8 mouse cellular contexts compared by ENCODE assay signal in the genomic region with DNA sequence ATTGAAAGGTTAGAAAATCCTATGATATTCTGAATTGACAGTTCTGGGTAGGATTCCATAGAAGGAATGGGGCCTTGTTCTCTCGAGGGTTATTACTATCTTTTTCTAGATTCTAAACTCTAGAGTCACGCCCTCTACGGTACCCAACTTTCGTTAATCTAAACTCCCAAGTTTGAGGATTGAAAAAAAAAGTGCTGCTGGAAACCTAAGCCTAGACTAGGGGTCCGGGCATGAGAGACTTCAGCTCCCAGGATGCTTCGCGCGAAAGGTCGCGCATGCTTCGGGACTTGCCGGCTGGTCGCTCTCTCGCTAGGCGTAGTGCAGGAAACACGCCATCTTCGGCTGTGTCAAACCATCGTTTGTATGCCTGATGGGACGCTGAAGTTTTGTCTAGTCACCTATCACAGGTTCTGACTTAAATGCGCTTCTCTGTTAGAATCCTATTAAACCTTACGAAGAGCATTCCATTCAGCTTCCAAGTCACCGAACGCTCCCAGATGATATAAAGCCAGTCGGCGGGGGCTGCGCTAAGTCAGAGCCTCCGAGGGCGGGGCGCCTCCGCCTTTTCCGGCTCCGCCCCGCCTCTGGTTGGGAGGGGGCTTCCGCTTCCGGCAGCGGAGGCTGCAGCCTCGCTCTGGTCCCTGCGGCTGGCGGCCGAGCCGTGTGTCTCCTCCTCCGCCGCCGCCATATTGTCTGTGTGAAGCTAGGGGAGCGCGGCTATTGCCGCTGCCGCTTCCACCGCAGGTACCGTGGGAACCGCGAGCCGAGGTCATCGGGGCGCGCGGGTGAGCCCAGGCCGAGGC. TPM values are rescaled to one million over a fixed set of nuclear protein-coding genes. Genes with fewer than 3 reads are reported as not detected.
A peak's percentile ranks its signal among the peaks of the same experiment; 100 is the strongest.
DNase-seq lines count a peak whose midpoint lies in the region; ATAC-seq and TF ChIP-seq lines count a peak whose summit lies in the region.

A gene (plus strand): TSS at position 592 of the 803 bp plus-strand sequence.

- no peaks in the 10 kb centered on the region for H3K9me3 ChIP-seq in embryonic facial prominence, embryonic 14.5 days (ENCODE audit: control insufficient read depth, low read length)
- no peaks in the 10 kb centered on the region for H3K9me3 ChIP-seq in limb, embryonic 14.5 days (ENCODE audit: control insufficient read depth, low read length)
- H3K9me3 ChIP-seq in midbrain, postnatal 0 days (ENCODE audit: low read length): no peaks in the 10 kb centered on the region

- H3K4me3 ChIP-seq in embryonic facial prominence, embryonic 14.5 days (ENCODE audit: low read depth, low read length): peak within 1 kb of the TSS; percentile 93
- H3K4me3 ChIP-seq in limb, embryonic 14.5 days (replicated peaks; ENCODE audit: low read length): peak within 1 kb of the TSS; percentile 92
- peak within 1 kb of the TSS; percentile 97 for H3K4me3 ChIP-seq in midbrain, postnatal 0 days (ENCODE audit: low read depth, low read length)

- peak within 1 kb of the TSS; percentile 98 for H3K27ac ChIP-seq in embryonic facial prominence, embryonic 14.5 days (replicated peaks; ENCODE audit: low read depth, low read length)
- peak within 1 kb of the TSS; percentile 97 for H3K27ac ChIP-seq in limb, embryonic 14.5 days (replicated peaks; ENCODE audit: low read depth, low read length)
- peak within 1 kb of the TSS; percentile 98 for H3K27ac ChIP-seq in midbrain, postnatal 0 days (ENCODE audit: low read depth, low read length)

- peaks cover 9% of the 10 kb centered on the region for H3K4me1 ChIP-seq in embryonic facial prominence, embryonic 14.5 days (ENCODE audit: control insufficient read depth, insufficient read depth, low read length)
- peaks cover 15% of the 10 kb centered on the region for H3K4me1 ChIP-seq in limb, embryonic 14.5 days (ENCODE audit: control insufficient read depth, insufficient read depth, low read length)
- H3K4me1 ChIP-seq in midbrain, postnatal 0 days (ENCODE audit: insufficient read depth, low read length): peaks cover 7% of the 10 kb centered on the region; the same call in 1 of the 2 replicates

- peak within 1 kb of the TSS; percentile 78 for H3K4me2 ChIP-seq in embryonic facial prominence, embryonic 14.5 days (ENCODE audit: low read depth, low read length)
- peak within 1 kb of the TSS; percentile 67 for H3K4me2 ChIP-seq in limb, embryonic 14.5 days (replicated peaks; ENCODE audit: low read depth, low read length, severe bottlenecking)
- H3K4me2 ChIP-seq in midbrain, postnatal 0 days (ENCODE audit: low read depth, low read length, poor library complexity, severe bottlenecking): peak within 1 kb of the TSS; percentile 66

- TF ChIP-seq POLR2A in limb, embryonic 14.5 days (IDR thresholded peaks at IDR 0.05; ENCODE audit: borderline replicate concordance, extremely low read depth, insufficient read depth, insufficient read length): peak; percentile 90; the same call in 1 of the 2 replicates

- H3K36me3 ChIP-seq in embryonic facial prominence, embryonic 14.5 days (ENCODE audit: control insufficient read depth, insufficient read depth, low read length): 0 out of 2 replicates have a peak, but pooled peaks cover 6% of the 10 kb centered on the region
- 0 out of 2 replicates have a peak, but pooled peaks cover 3% of the 10 kb centered on the region for H3K36me3 ChIP-seq in limb, embryonic 14.5 days (ENCODE audit: control insufficient read depth, insufficient read depth, low read length)
- no peaks in the 10 kb centered on the region for H3K36me3 ChIP-seq in midbrain, postnatal 0 days (ENCODE audit: insufficient read depth, low read length)

- H3K9ac ChIP-seq in embryonic facial prominence, embryonic 14.5 days (ENCODE audit: low read depth, low read length): peak within 1 kb of the TSS; percentile 94
- peak within 1 kb of the TSS; percentile 96 for H3K9ac ChIP-seq in limb, embryonic 14.5 days (ENCODE audit: low read depth, low read length, severe bottlenecking)
- H3K9ac ChIP-seq in midbrain, postnatal 0 days (replicated peaks; ENCODE audit: low read length, poor library complexity, severe bottlenecking): peak within 1 kb of the TSS; percentile 95

- WGBS in embryonic facial prominence, embryonic 14.5 days: under 1% methylated on average over 33 of the region's 58 CpGs
- WGBS in limb, embryonic 14.5 days: under 1% methylated on average over 56 of the region's 58 CpGs
- under 1% methylated on average over 50 of the region's 58 CpGs for WGBS in midbrain, postnatal 0 days

- TF ChIP-seq CTCF in midbrain, postnatal 0 days (IDR thresholded peaks at IDR 0.05): peak; percentile 22

- no peaks in the 10 kb centered on the region for H3K27me3 ChIP-seq in embryonic facial prominence, embryonic 14.5 days (replicated peaks; ENCODE audit: control insufficient read depth, insufficient read depth, low read length)
- H3K27me3 ChIP-seq in limb, embryonic 14.5 days (ENCODE audit: control insufficient read depth, insufficient read depth, low read length): no peaks in the 10 kb centered on the region
- no peaks in the 10 kb centered on the region for H3K27me3 ChIP-seq in midbrain, postnatal 0 days (ENCODE audit: insufficient read depth, low read length)

- peak; percentile 98 for ATAC-seq in embryonic facial prominence, embryonic 14.5 days (ENCODE audit: low read depth)
- ATAC-seq in limb, embryonic 14.5 days (ENCODE audit: low FRiP score, low read depth): peak; percentile 97
- ATAC-seq in midbrain, postnatal 0 days (ENCODE audit: low FRiP score): peak; percentile 96

- peak; percentile 94 for DNase-seq in 3T3-L1 (ENCODE audit: low read depth, low spot score)
- DNase-seq in adrenal gland, postnatal 4 days (ENCODE audit: low spot score in 2 of 2): peak; percentile 80 to 81
- peak; percentile 97 for DNase-seq in embryonic facial prominence, embryonic 14.5 days (ENCODE audit: low spot score)
- peak; percentile 96 for DNase-seq in heart, adult 8-10 months (ENCODE audit: low spot score)
- peak; percentile 95 for DNase-seq in kidney, adult 9 months
- peak; percentile 93 for DNase-seq in limb, embryonic 14.5 days (ENCODE audit: low spot score)
- peak; percentile 95 for DNase-seq in midbrain, postnatal 0 days (ENCODE audit: low spot score)
- DNase-seq in spleen, postnatal 14 days (ENCODE audit: low spot score in 2 of 2): peak; percentile 77 to 83

RNA-seq across cellular contexts. Expression of the gene that starts here (rescaled TPM):
- 100 to 1,000 TPM; 103 to 106 TPM for total RNA-seq in adrenal gland, postnatal 4 days (2021)
- 84.5 and 86.4 TPM in 2 replicates for polyA plus RNA-seq in embryonic facial prominence, embryonic 14.5 days (2014; fragmentation: Nextera tagmentation; extraction: Ambion mirVana)
- 100 to 1,000 TPM in 2 of 4 experiments, 10 to 100 TPM in 2; 92.9 to 115 (median 101) TPM for total RNA-seq in heart, adult 8-10 months (2022)
- 69.6 and 71.6 TPM in 2 replicates for polyA plus RNA-seq in limb, embryonic 14.5 days (2012; rRNA removed)
- 92.2 and 95.8 TPM in 2 replicates for polyA plus RNA-seq in limb, embryonic 14.5 days (2014; fragmentation: Nextera tagmentation; extraction: Ambion mirVana)
- total RNA-seq in midbrain, postnatal 0 days (2014; rRNA removed): 156 and 161 TPM in 2 replicates
- polyA plus RNA-seq in midbrain, postnatal 0 days (2015; fragmentation: Nextera tagmentation; extraction: Ambion mirVana): 101 and 106 TPM in 2 replicates

Comparison
In these comparisons a context has a peak if more than half of its experiments do, and no peak if none do; other contexts are left out.
1. Peak in every context shown above with its lines: DNase-seq, ATAC-seq, H3K4me3 ChIP-seq and H3K27ac ChIP-seq.